Mouse (Mus musculus): Measurements from ENCODE around the gene Chodl. TPM values are rescaled to one million over a fixed set of nuclear protein-coding genes. Genes with fewer than 3 reads are reported as not detected.

The Chodl gene
- polyA plus RNA-seq, 1 experiment = 0.05 TPM

DNA sequence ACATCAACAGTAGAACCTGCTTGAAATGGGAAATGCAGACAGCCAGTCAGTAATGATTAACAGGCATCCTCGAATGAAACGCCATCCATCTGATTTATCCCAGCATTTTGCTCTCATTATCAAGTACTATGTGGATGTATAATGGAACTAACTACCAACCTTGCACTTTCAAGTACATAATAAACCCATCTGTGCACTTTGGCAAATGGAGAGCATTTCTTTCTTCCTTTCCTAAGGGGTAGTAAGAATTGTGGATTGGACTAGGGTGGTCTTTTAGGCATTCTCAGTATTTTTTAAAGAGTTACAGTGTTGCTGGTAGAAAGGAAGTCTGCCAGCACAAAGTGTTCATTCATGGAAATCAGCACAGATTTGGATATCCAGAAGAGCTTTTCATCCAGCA lies 26.7 kb downstream of the Chodl start:
- no peak for TF ChIP-seq POLR2A (IDR thresholded peaks at IDR 0.05; ENCODE audit: control insufficient read depth, extremely low read depth, insufficient read depth, low read length, poor library complexity)
- no peak for TF ChIP-seq CTCF (IDR thresholded peaks at IDR 0.05; ENCODE audit: borderline replicate concordance, control insufficient read depth, extremely low read depth, insufficient read depth, low read length, poor library complexity)
- Histone ChIP-seq H3K27me3 (ENCODE audit: control insufficient read depth, insufficient read depth, low read length) (no peaks in the 10 kb centered on the region), H3K4me1 (replicated peaks; ENCODE audit: control insufficient read depth, insufficient read depth, low read length) (no peaks in the 10 kb centered on the region), H3K36me3 (ENCODE audit: control insufficient read depth, insufficient read depth, low read length) (no peaks in the 10 kb centered on the region), H3K4me3 (ENCODE audit: control insufficient read depth, insufficient read depth, low read length) (no peak overlapping the region), H3K27ac (ENCODE audit: control insufficient read depth, insufficient read depth, low read length) (no peak overlapping the region)
- no peak for DNase-seq
- 89% methylated on average over 2 of the region's 2 CpGs for WGBS

- DNase-seq = no peak
- 42% methylated on average over 13 of the region's 13 CpGs for WGBS
Measured at GRCm38 (mm10) chr16:78969091-78969731, 38.5 kb downstream of the Chodl start.

DNA sequence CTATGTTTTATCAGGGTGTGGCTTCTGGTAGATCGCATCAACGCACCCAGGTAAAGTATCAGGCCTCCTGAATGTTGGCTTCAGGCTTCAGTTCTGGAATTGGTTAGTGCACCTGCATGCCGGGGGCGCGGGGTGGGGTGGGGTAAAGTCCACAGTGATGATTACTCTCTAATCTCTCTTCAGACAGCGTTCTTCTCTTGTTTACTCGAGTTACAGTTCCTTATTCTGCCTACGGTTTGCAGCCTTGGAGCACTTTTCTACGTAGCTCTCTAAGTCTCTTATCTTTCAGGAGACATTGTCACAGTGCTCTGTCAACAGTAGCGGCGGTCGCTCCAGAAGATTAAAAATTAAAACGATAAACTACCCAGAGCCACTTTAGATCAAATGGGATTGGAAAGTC lies 43.4 kb downstream of the Chodl start:
- Histone ChIP-seq H3K27me3 (ENCODE audit: control insufficient read depth, insufficient read depth, low read length) (no peaks in the 10 kb centered on the region), H3K27ac (ENCODE audit: control insufficient read depth, insufficient read depth, low read length) (no peak overlapping the region), H3K36me3 (ENCODE audit: control insufficient read depth, insufficient read depth, low read length) (no peaks in the 10 kb centered on the region), H3K4me1 (replicated peaks; ENCODE audit: control insufficient read depth, insufficient read depth, low read length) (no peaks in the 10 kb centered on the region), H3K4me3 (ENCODE audit: control insufficient read depth, insufficient read depth, low read length) (no peak overlapping the region)
- WGBS = 92% methylated on average over 13 of the region's 13 CpGs
- TF ChIP-seq POLR2A (IDR thresholded peaks at IDR 0.05; ENCODE audit: control insufficient read depth, extremely low read depth, insufficient read depth, low read length, poor library complexity) (no peak), CTCF (IDR thresholded peaks at IDR 0.05; ENCODE audit: borderline replicate concordance, control insufficient read depth, extremely low read depth, insufficient read depth, low read length, poor library complexity) (no peak)
- DNase-seq = no peak

More at GRCm38 (mm10) chr16:78969091-78969731, 38.5 kb downstream of the Chodl start:
- Histone ChIP-seq H3K27me3 (ENCODE audit: control insufficient read depth, insufficient read depth, low read length) (no peaks in the 10 kb centered on the region), H3K4me3 (ENCODE audit: control insufficient read depth, insufficient read depth, low read length) (no peak overlapping the region), H3K4me1 (replicated peaks; ENCODE audit: control insufficient read depth, insufficient read depth, low read length) (no peaks in the 10 kb centered on the region), H3K27ac (ENCODE audit: control insufficient read depth, insufficient read depth, low read length) (no peak overlapping the region), H3K36me3 (ENCODE audit: control insufficient read depth, insufficient read depth, low read length) (no peaks in the 10 kb centered on the region)
- no peak for TF ChIP-seq CTCF (IDR thresholded peaks at IDR 0.05; ENCODE audit: borderline replicate concordance, control insufficient read depth, extremely low read depth, insufficient read depth, low read length, poor library complexity)
- TF ChIP-seq POLR2A (IDR thresholded peaks at IDR 0.05; ENCODE audit: control insufficient read depth, extremely low read depth, insufficient read depth, low read length, poor library complexity) = no peak

DNA sequence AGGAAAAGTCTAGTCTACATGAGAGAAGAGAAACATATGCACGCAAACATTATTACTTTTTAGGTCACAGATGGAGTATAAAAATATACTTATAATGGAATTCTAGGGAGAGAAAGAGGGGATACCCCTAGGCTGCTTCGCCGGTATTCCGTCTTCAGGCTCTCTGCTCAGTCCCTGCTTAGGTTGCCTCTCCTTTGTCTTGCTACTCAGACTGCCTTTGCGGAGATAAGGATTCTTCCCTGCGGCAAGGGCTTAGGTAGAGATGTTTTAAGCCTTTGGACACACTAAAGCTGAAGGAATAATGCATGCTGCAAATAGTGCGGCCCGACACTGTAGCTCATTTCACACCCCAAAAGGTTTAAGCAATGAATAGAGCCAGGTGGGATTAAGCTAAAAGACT lies 45.6 kb downstream of the Chodl start:
- Histone ChIP-seq H3K27ac (ENCODE audit: control insufficient read depth, insufficient read depth, low read length) (no peak overlapping the region), H3K4me1 (replicated peaks; ENCODE audit: control insufficient read depth, insufficient read depth, low read length) (no peaks in the 10 kb centered on the region), H3K27me3 (ENCODE audit: control insufficient read depth, insufficient read depth, low read length) (no peaks in the 10 kb centered on the region), H3K36me3 (ENCODE audit: control insufficient read depth, insufficient read depth, low read length) (no peaks in the 10 kb centered on the region), H3K4me3 (ENCODE audit: control insufficient read depth, insufficient read depth, low read length) (no peak overlapping the region)
- TF ChIP-seq POLR2A (IDR thresholded peaks at IDR 0.05; ENCODE audit: control insufficient read depth, extremely low read depth, insufficient read depth, low read length, poor library complexity) = no peak
- TF ChIP-seq CTCF (IDR thresholded peaks at IDR 0.05; ENCODE audit: borderline replicate concordance, control insufficient read depth, extremely low read depth, insufficient read depth, low read length, poor library complexity) = no peak
- no peak for DNase-seq
- WGBS = 89% methylated on average over 8 of the region's 8 CpGs

Other genes starting within 250 kb of the Chodl start
- 0.01 TPM in 1 of 2 replicates, not detected in the other for gene Tmprss15, start 160.1 kb downstream of the Chodl start, polyA plus RNA-seq (2012; rRNA removed)